Mouse (Mus musculus) left cerebral cortex, adult 11 months (tissue): Measurements from ENCODE around the gene Lmo2.

ENCODE experiments used
- DNase-seq: peaks from one replicate; pipeline ENCODE4 v3.0.0; 2022; ENCODE audit warnings: low spot score

The Lmo2 gene

DNA sequence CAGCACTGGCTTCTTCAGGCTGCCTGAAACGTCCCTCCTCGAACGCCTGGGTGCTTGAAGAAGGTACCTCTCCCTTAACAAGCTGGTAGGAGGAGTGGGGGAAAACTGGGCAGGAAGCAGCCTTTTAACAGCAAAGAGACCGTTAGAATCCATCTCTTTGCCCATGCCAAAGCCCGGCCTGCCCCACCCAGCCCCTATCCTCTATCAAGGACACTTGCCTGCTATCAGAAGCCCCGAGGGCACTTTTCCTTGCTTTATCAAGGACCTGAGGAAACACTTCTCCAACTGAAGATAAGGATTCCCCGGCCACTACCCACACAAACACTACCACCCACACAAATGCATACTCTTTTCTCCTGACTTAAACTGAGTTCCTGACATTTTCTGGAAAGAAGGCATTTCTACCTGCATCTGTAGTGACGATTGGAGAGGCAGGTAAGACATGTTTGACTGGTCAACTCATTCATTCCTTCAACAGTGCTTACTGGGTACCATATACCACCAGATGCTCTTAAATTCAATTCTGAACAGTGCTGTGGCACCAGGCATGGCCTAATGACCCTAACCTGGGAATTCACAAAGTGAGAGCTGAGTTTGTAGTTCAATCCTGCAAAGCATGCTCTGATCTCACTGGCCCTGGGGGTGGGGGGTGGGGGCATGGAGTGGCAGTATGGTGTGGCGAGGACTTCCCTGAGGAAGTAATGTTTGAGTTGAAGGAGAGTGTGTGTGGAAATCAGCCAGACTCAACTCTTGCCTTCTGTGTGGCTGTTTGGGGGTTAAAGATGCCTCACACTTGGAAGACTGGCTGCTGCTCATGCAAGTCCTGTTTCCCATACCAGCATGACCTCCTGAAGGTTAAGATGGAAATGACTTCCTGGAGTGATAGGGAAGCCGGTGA is at the start of gene Lmo2:
Gene Lmo2, plus strand, starts transcription at position 338 of the 898 bp plus-strand sequence.
- DNase-seq = no peak

DNA sequence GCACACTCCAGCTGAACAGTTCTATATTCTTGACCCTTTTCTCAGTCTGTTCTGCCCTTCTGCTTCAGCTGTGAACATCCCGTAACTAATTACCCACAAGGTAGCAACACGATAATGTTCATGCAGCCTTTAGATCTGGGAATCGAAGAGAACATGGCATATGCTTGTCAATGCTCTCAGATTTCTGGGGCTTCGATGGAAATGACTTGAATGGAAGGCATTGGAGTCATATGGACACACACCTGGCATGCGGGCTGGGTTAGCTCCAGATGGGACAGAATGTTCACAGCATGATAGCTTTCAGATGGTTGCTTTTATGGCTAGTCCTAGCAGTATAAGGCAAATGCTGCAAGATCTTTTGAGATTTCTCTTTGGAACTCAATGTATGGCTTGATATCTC is 47.2 kb upstream of the Lmo2 start:
- no peak for DNase-seq

DNA sequence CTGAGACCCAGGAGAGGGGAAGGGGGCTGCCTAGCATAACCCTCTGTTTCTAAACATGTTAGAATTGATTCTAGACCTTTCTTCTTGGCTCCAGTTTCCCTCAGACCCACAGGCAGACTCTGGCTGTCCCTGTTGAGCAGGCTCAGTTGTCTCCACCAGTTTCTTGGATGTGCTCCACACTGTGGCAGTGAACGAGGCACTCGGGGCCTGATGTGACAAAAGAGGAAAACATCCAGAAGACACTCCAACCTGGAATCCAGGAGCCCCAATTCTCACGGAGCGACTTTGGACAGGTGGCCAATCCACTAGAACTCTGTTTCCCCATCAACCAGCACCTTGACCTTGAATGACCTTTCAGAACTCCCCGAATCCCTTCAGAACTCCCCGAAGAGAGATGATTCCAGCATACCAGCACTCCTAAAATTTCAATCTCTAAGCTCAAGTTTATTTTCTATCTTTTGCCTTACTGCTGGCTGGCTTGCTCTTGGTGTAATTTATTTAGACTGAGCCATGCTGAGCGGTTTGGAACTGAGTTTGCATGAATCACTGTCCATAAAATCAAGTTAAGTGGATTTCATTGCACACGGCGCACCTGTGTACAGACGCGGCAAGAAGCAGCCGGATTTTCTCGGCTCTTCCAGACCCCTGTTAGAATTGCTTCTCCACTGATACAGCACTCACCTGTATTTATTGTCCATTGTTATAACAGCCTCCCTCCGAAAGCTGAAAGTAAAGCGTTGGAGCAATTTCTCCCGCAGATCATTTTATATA is 45.1 kb upstream of the Lmo2 start:
- no peak for DNase-seq

DNA sequence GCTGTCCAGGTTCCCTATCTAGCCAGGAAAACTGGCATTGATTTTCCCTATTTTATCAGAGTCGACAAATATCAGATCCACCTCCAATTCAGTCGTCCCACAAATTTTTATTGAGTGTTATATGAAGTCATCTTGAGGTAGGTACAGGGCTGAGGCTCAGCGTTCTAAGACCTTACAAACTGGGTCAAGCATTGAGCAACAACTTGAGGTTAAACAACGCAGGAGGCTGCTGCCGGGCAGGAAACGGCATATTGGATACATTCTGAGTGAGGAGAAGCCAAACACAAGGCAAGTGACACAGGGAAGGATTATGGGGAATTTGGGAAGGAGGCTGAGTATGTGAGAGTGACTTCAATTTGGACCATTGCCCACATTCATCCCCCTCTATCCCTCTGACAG is 44.5 kb upstream of the Lmo2 start:
- no peak for DNase-seq

DNA sequence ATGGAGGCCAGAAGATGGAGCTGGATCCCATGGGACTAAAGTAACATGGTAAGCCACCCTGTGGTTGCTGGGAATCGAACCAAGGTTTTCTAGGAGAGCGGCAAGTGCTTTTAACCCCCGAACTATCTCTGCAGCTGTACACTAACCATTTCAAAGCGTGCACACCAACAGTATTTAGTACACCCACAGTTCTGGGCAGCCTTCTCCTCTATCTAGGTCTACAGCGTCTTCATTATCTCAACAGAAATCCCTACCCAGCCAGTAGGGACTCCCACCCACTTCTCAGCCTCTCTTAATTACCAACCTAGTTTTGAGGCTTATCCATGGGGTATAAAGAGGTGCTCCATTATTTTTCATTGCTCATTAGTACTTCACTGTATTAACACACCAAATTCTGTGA is 41.7 kb upstream of the Lmo2 start:
- no peak for DNase-seq

DNA sequence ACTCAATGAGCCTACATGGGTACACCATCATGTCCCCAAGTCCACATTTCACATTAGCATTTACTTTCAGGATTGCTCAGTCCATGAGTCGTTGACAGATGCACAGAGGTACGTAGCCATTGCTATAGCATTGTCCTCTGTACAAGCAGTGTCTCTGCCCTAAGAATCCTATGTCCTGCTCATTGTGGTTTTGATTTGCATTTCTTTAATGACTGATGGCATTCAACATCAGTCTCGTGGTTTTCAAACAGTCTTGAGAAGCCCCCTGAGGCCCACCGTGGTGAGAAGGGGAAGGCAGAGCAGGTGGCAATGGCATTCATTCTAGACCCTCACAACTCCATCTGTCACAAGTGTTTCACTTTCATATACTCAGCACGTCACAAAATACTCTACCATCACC is 40.4 kb upstream of the Lmo2 start:
- DNase-seq = no peak

DNA sequence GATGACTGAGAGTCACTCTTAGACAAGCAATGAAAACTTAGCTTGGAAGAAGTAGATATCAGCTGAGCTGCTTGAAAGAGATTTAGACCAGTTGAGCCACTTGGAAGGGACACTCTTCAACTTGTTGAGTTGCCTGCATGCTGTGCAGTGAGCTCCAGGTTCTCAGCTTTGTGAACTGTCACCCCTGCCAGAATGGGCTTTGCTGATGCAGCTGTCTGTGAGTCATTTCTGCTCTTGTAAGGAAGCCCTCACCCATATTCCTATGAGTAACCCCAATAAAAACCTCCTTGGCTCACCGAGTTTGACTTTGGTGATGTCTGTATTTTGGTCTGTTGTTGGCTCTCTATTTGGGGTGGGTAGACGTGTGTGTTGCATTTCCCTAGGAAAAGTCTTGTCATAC is 39.4 kb upstream of the Lmo2 start:
- no peak for DNase-seq

DNA sequence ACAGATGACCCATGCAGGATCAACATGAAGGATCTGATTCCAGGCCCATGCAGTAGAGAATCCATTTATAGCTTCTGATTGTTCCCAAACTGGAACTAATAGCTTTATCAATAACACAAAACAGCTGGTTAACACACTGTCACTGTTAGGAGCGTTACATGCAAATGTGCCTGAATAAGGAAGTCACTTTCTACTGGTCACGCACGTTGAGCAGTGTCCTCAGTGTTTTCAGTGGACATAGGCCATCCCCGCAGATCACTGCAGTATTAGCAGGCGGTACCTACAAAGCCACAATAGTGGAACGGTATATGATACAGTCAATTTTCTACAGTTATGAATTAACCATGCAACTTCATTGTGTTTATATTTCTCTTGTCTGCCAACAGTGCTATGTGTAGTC is 38.3 kb upstream of the Lmo2 start:
- DNase-seq = no peak

DNA sequence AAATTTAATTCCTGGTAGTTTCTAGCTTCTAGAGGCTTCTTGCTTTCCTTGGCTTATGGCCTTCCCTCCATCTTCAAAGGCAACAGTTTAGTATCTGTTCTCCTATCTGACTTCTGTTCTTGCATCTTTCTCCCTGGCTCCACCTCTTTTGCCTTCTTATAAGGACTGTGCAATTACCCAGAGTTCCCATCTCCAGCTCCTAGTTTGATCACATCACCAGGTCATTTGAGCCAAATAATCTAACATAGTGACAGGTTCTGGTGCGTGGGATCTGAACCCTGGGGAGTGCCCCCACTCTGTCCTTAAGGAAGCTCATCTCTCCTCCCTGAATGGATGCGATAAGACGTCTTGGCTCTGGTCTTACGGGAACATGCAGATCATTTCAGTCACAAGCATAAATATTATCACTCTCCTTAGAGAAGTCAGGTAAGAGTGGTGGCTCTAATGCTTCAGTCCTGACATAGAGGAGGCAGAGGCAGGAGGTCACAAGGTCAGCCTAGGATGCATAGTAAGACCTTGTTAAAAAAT is 31.1 kb upstream of the Lmo2 start:
- no peak for DNase-seq

DNA sequence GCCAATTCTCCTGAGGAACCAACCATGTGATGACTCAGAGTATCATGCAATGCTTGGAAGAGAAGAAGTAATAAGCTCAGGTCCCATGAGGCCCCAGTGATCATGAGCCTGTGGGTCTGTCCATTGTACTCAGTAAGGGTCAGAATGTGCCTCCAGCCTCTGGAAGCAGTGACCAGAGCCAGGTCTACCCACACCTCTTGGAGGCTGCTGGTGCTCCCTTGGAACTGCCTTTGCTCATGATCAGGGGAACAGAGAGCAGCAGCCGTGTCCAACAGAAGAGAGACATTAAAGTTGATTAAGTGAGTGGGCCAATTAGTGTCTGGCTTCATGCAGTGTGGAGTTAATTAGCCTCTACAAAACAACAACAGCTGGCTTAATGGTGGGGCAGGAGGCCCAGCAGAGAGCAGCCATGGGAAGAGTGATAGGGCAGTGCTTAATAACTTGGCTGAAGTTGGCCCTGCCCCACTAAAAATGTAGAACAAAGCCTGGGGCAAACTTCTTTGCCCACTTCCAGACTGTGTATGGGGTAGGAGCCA is 30.1 kb upstream of the Lmo2 start:
- no peak for DNase-seq

DNA sequence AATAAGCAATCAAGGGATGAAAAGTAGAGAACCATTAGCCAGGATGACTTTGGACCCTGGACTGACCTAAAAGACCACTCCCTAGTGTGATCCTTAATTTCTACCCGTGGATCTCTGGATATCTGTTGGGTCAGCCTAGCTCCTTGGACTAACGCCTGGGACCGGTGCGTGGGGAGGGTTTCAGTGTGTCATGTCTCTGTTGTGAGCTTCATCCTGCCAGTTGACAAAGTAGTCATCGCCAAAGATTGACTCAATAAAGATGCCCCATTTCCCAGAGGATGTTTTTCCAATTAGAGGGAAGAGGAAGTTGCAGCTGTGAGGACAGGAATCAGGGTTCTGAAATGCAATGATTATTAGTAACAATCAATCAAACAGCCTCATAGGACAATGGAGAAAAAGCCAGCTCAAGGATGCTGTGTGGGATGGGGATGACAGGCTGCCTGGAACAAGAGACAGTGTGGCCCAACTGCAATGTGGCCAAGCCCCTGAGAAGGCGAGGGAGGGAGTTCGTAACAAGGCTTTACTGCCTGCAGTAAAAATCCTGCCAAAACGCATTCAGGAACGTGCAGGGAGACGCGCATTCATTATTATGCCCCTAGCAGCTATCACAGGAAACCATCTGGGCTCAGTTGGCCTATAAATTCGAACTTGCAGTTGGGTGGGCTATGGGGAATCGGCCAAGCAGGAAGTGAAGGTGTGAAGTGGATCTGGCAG is 27.3 kb upstream of the Lmo2 start:
- DNase-seq = no peak

DNA sequence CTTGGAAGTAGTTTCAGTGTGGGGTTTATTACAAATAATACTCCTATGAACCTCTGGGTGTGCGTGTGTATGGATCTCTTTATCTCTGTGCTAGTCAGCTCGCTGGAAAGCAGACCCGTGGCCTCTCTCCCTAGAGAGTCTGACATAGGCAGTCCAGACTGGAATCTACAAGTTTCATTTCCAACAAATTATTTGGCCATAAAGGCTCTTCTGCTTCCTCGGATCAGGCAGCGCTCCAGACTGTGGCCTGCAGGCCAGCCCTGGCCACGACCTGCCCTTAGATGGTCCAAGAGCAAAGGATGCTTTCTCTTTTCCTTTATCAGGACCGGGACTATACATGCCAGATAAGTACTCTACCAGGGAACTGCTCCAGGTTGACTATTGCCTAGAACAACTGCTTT is 26.3 kb upstream of the Lmo2 start:
- no peak for DNase-seq

DNA sequence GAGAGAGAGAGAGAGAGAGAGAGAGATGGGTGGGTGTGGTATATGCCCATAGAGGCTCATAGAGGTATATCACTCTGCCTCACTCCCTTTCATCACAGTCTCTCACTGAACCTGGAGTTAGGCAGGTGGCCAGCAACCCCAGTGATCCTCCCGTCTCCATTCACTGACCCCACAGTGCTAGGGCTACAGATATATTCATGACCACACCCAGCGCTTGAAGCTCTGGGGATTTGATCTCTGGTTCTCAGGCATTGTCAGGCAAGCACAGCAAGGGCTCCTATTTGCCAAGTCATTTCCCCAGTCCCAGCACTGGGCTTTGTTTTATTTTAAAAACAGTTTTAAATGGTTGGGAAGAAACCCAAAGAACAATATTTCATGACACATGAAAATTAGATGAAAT is 25.8 kb upstream of the Lmo2 start:
- no peak for DNase-seq

DNA sequence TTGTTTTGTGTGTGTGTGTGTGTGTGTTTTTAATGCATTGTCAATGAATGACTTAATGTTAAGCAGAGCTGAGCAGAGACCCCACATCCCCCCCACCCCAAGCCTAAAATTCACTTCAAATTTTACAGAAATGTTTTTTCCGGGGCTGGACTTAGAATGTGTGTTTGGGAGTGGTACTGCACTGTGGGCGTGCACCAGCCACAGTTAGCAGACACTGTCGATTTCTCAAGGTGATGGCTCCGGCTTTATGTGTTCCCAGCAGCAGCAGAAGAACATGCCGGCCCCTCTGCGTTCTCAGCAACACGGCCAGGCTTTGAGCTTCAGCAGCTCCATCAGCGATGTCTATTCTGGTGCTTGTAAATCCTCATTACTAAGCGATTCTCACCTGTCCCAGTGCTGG is 25.3 kb upstream of the Lmo2 start:
- no peak for DNase-seq

DNA sequence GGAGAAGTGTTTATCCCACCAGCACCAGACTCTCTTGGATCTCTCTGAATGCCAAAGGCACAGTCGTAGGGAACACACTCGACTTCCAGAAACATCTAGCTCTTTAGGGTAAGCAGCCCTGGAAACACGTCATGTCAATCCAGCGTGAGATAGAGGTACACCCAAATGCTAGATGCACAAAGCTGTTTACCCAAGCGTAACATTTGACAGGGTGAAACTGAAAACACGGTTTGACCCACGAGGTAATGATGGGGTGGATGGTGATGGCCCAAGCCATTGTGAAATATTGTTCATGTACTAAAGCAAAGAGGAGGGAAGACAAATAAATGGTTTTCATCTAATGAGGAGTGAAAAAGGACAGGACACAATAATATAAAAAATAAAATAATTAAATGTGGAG is 23.5 kb upstream of the Lmo2 start:
- DNase-seq = no peak

DNA sequence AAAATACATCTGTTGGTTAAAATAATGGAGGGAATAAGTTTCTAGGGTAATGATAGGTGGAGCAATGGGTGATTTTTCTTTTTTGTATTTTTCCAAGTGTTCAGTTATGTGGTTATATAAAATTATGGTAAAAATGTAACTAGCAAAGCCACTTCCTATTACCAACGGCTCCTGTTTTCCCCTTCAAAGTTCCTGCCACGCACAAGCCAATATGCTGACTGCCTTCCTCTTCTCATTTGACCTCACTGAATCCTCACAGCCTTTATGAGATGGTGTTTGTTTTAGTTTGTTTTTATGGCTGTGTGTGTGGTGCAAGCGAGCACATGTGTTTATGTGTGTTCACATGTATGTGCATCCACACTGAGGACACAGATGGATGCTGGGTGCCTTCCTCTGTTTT is 23.1 kb upstream of the Lmo2 start:
- no peak for DNase-seq

DNA sequence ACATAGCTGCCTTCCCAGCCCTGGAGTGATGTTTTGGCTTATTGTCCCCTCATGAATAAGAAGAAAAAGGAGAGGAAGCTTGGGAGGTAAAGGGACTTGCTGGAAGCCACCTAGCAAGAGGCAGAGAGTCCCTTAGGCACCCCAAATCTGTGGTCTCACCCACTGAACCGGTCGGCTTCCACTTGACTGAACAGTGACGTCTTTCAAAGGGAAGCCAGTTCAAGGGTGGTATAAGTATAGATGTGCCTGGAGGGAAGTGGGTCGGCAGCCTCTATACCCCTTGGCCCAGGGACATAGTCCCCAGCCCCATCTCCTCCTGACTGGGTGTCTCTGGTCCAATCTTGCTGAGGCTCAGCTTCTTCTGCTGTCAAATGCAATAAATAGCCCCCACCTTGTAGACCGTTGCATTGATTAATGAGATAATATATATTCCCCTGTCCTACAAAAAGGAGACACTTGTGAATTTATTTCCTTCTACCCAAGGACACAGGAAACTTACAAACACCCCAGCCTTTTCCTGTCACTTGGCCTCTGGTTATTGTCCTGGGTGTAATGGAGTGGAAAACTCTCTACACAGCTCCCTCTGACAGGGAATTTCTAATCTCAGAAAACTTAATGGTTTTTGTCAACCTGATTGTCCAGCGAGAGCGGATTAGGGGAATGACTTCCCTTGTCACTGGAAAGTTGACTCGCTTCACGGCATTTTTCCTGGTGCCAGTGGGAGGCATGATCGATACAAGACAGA is 21.9 kb upstream of the Lmo2 start:
- no peak for DNase-seq

DNA sequence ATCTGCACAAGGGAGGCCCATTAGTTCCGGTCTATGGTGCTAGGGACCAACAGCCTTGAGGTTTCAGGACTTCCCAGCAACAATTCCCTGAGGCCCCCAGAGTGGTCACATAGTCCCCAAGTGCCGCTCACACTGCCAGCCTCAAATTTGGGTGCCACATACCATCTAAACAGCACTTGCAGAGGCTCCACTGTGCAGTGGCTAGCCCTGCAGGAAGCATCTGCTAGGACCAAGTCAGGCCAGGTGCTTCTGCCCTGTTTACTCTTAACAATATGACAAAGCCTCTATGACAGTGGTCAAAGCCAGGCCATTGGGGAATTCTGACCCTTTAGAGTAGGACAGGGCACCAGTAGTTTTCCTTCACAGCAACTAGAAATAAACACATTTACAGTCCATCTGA is 21.1 kb upstream of the Lmo2 start:
- no peak for DNase-seq

DNA sequence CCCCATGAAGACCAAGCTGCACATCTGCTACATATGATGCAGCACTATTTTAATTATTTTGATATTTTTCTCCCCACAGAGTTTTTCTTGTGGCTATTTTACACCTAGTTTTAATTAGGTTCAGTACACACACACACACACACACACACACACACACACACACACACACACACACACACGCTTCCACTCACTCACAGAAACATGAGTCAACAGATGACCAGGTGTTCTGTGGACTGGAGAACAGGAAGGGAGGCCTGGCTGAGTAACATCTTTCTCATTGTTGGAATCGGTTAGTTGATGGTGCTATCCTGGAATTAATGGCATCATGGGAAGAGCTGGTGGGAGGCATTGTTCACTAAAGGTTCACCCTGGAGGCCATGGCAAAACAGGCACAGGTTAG is 20.1 kb upstream of the Lmo2 start:
- no peak for DNase-seq

DNA sequence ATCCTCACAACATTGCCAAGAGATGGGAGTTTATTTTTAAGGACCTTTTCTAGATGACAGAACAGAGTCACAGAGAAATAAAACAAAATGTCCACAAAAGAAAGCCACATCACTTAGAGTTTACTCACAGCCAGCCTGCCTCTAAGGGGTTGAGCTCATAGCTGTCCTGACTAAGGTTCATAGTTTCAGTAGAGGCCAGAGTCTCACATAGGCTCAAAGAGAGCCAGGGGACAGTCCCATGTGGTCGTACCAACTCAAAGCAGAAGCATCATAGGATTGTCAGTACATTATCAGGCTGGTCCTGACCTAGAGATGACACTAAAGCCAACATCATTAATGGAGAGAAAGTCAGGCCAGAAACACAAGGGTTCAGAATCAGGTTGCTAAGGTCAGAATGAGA is 19.2 kb upstream of the Lmo2 start:
- DNase-seq = no peak

DNA sequence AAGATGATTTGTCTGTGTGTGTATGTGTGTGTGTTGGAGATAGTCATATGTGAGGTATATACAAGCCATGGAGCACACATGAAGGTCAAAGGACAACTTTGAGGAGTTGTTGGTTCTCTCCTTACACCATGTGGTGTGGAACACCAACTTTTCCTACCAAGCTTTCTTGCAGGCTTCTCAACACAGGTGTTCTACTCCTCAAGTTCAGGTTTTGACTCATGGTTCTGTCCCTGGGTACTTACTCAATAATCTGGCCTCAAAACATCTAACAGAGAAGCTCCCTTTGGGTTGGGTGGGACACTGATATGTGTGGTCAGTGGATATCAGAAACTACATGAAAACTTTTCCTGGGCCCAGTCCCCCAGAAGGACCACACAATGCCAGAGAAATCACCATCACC is 18.8 kb upstream of the Lmo2 start:
- no peak for DNase-seq

DNA sequence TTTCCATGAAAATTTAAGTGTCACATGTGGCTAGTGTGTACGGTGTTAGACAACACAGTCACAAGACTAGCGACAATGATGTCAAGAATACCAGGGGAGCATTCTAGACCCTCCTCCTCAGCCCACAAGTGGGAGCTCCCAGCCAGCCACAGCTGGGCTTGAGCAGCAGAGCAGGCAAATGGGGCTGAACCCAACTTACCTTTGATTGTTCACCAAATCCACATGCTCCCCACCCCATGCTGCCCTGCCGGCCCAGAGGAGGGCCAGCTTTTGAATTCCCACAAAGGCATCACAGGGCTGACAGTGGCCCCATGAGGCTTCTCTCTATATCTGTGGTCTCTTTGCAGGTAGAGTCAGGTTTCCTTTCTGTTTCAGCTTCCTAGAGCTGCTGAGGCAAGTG is 16.7 kb upstream of the Lmo2 start:
- no peak for DNase-seq
